Mouse (Mus musculus) erythroblast, embryonic 14.5 days (primary cell): Measurements from ENCODE around the gene Polr2e.

Experiments
- GATA1 ChIP-seq: IDR thresholded peaks from 2 replicates; pipeline ENCODE4 v1.6.1; 2012; ENCODE audit warnings: low read length, inconsistent platforms, mixed read lengths
- TAL1 ChIP-seq: IDR thresholded peaks from 3 replicates; pipeline ENCODE4 v1.6.1; 2012; ENCODE audit warnings: low read length, inconsistent platforms, mixed read lengths

DNA sequence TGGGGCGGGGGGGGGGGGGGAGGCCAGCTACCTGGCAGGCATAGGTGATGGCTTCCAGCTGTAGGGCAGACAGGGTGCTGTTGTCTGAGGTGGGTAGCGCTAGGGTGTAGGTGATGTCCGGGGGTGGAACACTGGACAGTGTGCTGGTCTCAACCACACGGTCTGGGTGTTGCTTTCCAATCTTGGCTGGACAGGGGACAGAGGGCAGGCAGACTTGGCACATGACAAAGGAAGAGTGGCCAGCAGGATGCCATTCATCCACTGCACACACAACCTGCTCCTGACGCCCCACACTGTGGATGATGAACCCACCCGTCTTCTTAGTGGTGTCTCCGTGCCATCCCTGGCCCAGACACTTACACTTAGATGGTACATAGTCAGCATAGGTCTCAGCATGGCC, 29.7 kb upstream of the Polr2e start:
- no peak for TF ChIP-seq GATA1
- no peak for TF ChIP-seq TAL1
